Mouse (Mus musculus): ENCODE data around the gene Wdr78. TPM values are rescaled to one million over a fixed set of nuclear protein-coding genes. Genes with fewer than 3 reads are reported as not detected.

Wdr78 gene
- polyA plus RNA-seq, 1 experiment: 4.3 TPM

DNA sequence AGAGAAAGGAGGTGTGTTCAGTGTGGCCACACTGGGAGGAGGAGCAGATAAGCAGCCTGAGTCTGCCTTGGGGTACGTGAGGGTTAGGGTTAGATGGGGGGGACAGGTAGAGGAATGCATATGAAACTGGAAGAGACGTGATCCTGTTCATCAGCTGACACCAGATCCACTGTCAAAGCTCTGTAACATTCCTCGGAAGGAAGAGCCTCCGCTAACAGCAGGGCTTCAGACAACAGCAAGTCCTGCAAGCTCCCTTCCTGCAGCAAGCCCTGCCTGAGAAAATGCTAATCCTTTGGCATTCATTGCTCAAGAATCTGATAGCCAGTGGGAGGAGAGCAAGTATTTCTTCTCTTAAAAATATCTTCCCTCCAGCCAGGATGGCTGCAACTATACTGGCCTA, 100.9 kb downstream of the Wdr78 start:
- no peak for TF ChIP-seq POLR2A (IDR thresholded peaks at IDR 0.05; ENCODE audit: low read depth, low read length)
- TF ChIP-seq CTCF (IDR thresholded peaks at IDR 0.05; ENCODE audit: borderline replicate concordance, insufficient read depth, low read length): no peak
- Histone ChIP-seq H3K27ac (ENCODE audit: insufficient read depth, low read length) (no peak overlapping the region), H3K4me1 (ENCODE audit: control insufficient read depth, insufficient read depth, low read length) (no peaks in the 10 kb centered on the region), H3K4me3 (ENCODE audit: insufficient read depth, low read length) (no peak overlapping the region)

DNA sequence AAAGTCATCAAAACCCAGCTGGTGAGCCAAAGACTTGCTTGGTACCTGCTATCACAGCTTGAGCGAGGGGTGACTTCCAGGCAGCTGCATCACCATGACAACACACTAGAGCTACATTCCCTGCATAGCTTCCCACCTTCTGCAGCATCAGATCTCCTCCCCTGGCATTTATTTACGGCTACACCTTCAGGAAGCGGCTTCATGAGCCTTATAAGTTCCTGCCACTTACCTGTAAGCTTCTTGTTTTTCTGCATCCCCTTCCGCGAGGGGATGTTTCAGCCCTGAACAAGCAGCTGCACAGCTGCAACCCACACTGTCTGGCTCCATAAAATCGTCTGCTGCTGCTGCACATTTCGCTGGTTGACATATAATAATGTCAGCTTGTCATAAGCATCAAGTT, 102.5 kb downstream of the Wdr78 start:
- TF ChIP-seq CTCF (IDR thresholded peaks at IDR 0.05; ENCODE audit: borderline replicate concordance, insufficient read depth, low read length) (no peak), POLR2A (IDR thresholded peaks at IDR 0.05; ENCODE audit: low read depth, low read length) (no peak)
- no peaks in the 10 kb centered on the region for H3K4me1 ChIP-seq (ENCODE audit: control insufficient read depth, insufficient read depth, low read length)

DNA sequence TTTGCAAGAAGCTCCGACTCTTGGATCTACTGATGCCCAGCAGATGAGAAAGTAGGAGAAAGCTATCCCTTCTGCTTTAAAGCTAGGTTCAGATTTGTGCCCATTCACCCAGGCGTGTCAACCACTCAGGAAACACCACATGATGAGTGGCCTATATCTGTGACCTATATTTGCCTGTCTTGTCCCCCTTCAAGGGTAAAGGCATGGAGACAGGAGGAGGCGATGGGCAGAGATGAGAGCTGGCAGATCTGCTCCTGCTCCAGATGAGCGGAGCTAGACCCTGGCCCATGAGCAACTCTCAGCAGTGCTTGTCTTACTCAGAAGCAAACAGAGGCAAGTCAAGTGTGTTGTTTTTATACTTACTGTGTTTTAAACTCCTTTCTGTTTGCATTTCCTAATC, 103.6 kb downstream of the Wdr78 start:
- H3K4me1 ChIP-seq (ENCODE audit: control insufficient read depth, insufficient read depth, low read length): peaks cover 9% of the 10 kb centered on the region
- TF ChIP-seq CTCF (IDR thresholded peaks at IDR 0.05; ENCODE audit: borderline replicate concordance, insufficient read depth, low read length) (no peak), POLR2A (IDR thresholded peaks at IDR 0.05; ENCODE audit: low read depth, low read length) (no peak)
- no peak overlapping the region for H3K27ac ChIP-seq (ENCODE audit: insufficient read depth, low read length)
- no peak overlapping the region for H3K4me3 ChIP-seq (ENCODE audit: insufficient read depth, low read length)

More for the DNA sequence above, 102.5 kb downstream of the Wdr78 start:
- no peak overlapping the region for H3K4me3 ChIP-seq (ENCODE audit: insufficient read depth, low read length)
- H3K27ac ChIP-seq (ENCODE audit: insufficient read depth, low read length): no peak overlapping the region

DNA sequence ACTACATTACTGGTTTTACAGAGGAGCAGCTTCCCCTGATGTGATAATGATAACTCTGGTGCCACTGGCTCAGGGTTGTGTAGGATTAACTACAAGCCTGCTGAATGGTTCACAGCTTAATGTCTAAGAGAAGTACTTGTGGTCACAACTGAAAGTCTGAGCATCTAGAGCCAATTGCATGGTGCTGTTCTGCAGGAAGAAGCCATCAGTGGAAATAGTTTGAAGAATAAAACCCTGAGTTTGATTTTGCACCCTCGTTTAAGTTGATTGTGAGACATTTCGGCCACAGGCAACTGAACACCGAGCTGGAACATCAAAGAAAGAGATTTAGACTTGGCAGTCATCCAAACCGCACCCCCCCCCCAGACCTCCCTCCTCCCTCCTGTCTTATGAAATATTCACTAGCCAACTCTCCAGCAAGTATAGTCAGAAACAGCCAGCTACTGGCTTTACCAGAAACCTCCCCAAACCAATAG, 107.4 kb downstream of the Wdr78 start:
- TF ChIP-seq CTCF (IDR thresholded peaks at IDR 0.05; ENCODE audit: borderline replicate concordance, insufficient read depth, low read length): no peak
- no peak overlapping the region; the same call in 1 of the 2 replicates for H3K27ac ChIP-seq (ENCODE audit: insufficient read depth, low read length)
- peaks cover 12% of the 10 kb centered on the region for H3K4me1 ChIP-seq (ENCODE audit: control insufficient read depth, insufficient read depth, low read length)
- no peak overlapping the region for H3K4me3 ChIP-seq (ENCODE audit: insufficient read depth, low read length)

DNA sequence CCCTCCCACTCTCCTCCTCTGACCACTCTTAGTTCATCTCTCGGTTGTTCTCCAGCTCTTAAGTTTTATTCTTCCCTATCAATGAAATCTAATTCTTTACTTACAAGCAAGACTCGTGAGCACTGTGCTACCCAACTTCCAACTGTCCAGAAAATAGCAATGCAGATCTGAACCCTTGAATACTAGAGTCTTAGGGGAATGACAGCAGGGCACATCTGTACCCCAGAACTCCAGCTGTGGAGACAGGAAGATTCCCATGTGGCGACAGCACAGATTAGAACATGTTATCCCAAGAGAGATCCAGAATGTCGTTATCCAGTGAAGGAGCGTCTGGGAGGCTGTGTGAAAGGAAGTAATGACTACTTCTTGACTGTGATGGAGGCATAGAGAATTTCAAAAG, 108.1 kb downstream of the Wdr78 start:
- H3K27ac ChIP-seq (ENCODE audit: insufficient read depth, low read length): peak overlapping the region; percentile 87
- TF ChIP-seq CTCF (IDR thresholded peaks at IDR 0.05; ENCODE audit: borderline replicate concordance, insufficient read depth, low read length) (no peak), POLR2A (IDR thresholded peaks at IDR 0.05; ENCODE audit: low read depth, low read length) (no peak)

DNA sequence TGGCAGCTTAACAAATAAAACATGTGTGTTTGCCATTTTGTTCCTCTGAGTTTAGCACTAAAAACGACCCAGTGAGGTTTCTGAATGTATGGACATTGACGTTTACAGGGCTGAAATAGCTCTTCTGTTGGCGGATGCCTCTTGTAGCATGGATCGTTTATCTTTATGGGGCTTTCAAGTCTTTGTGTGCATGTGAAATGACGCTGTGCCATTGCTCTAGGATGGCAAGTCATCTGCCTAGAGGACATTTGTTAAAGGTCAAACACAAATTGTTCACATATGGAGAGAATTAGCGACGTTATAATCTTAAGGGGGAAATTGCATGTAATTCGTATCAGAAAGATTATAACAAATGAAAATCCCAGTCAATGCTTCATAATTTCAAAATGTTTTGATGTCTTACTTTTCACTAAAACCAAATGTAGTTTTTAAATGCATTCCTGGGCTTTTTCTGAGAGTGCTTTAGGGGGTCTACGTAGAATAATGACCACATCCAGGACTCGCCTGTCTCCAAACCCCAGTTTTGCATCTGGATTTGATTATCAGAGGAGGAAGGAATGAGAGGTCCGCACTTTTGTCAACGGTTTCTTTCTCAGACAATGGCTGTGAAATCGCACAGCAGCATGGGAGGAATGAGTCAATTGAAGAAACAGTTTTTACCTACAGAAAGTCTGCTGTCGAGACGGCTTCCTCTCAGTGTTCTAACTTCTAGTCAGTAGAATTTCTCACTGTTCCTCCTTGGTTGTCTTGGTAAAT, 109.0 kb downstream of the Wdr78 start:
- H3K27ac ChIP-seq (ENCODE audit: insufficient read depth, low read length): peak overlapping the region; percentile 87
- TF ChIP-seq CTCF (IDR thresholded peaks at IDR 0.05; ENCODE audit: borderline replicate concordance, insufficient read depth, low read length) (no peak), POLR2A (IDR thresholded peaks at IDR 0.05; ENCODE audit: low read depth, low read length) (no peak)
- peaks cover 12% of the 10 kb centered on the region for H3K4me1 ChIP-seq (ENCODE audit: control insufficient read depth, insufficient read depth, low read length)
- no peak overlapping the region for H3K4me3 ChIP-seq (ENCODE audit: insufficient read depth, low read length)

More for the DNA sequence above, 108.1 kb downstream of the Wdr78 start:
- no peak overlapping the region for H3K4me3 ChIP-seq (ENCODE audit: insufficient read depth, low read length)
- H3K4me1 ChIP-seq (ENCODE audit: control insufficient read depth, insufficient read depth, low read length): peaks cover 12% of the 10 kb centered on the region

DNA sequence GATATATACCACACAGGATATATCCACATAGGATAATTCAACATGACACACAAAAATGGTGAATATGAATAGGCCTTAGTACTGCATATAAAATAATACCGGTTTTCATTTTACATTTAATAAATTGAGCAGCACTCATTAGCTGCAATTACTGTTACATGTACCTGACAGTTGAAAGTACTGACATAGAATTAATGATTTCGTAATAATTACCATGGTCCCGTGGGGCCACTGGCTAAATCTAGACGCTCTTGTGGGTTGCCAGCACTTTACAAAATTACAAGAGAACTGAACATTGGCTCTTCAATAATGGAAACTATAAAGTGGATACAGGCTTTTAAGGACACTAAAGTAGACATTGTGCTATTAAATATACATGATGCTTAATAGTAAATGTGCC, 109.7 kb downstream of the Wdr78 start:
- Histone ChIP-seq H3K4me1 (ENCODE audit: control insufficient read depth, insufficient read depth, low read length) (peaks cover 12% of the 10 kb centered on the region), H3K27ac (ENCODE audit: insufficient read depth, low read length) (no peak overlapping the region), H3K4me3 (ENCODE audit: insufficient read depth, low read length) (no peak overlapping the region)
- TF ChIP-seq CTCF (IDR thresholded peaks at IDR 0.05; ENCODE audit: borderline replicate concordance, insufficient read depth, low read length): no peak
- no peak for TF ChIP-seq POLR2A (IDR thresholded peaks at IDR 0.05; ENCODE audit: low read depth, low read length)

DNA sequence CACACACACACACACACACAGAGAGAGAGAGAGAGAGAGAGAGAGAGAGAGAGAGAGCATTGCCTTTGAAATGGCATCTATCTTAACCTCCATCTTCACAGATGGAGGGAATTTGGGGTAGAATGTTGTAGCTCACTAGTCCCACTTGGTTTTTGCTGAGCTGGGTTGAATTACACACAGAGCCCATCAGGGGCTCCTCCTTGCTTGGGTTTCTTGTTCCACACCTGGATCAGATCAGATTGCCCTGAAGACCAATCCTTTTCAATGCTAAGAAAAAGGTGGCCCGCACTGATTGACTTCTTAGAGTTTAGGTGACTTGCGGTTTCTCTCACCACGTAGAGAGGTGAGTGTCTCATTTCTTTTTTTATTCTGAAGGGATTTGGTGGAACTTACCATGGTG, 122.7 kb downstream of the Wdr78 start:
- TF ChIP-seq POLR2A (IDR thresholded peaks at IDR 0.05; ENCODE audit: low read depth, low read length) (no peak), CTCF (IDR thresholded peaks at IDR 0.05; ENCODE audit: borderline replicate concordance, insufficient read depth, low read length) (no peak)
- no peak overlapping the region for H3K4me3 ChIP-seq (ENCODE audit: insufficient read depth, low read length)
- H3K4me1 ChIP-seq (ENCODE audit: control insufficient read depth, insufficient read depth, low read length): no peaks in the 10 kb centered on the region
- no peak overlapping the region for H3K27ac ChIP-seq (ENCODE audit: insufficient read depth, low read length)

DNA sequence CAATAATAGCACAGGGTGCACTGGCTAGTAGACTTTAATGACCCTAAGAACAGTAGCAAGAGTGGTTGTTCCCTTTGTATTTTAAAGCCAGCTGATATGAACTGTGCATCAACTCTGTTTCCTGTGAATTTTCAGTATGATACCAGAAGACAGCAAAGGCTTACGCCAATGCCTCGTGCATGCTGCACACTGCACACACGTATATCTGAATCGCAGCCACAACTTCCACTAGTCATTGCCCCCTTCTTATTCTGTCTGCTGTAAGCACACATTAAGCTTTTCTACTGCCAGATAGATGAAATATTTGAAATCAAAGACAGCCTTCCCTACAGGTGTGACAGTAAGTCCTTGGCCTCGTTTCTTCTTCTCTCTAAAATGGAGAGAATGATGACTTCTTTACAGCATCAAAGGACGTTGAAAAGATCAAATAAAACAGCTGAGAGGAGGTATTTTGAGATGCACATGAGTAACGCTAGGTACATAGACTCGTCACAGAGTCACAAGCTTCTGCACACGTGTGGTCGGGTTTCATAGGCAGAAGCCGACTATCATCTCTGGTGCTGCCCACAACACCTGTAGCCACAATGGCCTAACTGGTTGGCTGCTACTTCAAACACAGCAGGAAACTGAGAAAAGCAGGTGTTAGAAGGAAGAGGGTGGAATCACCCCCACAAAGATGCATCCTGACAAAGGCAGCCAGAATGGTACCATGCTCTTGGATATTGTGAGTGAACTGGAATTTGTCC, 123.6 kb downstream of the Wdr78 start:
- no peak for TF ChIP-seq CTCF (IDR thresholded peaks at IDR 0.05; ENCODE audit: borderline replicate concordance, insufficient read depth, low read length)
- no peak for TF ChIP-seq POLR2A (IDR thresholded peaks at IDR 0.05; ENCODE audit: low read depth, low read length)
- H3K4me3 ChIP-seq (ENCODE audit: insufficient read depth, low read length): no peak overlapping the region
- H3K4me1 ChIP-seq (ENCODE audit: control insufficient read depth, insufficient read depth, low read length): no peaks in the 10 kb centered on the region
- H3K27ac ChIP-seq (ENCODE audit: insufficient read depth, low read length): no peak overlapping the region

DNA sequence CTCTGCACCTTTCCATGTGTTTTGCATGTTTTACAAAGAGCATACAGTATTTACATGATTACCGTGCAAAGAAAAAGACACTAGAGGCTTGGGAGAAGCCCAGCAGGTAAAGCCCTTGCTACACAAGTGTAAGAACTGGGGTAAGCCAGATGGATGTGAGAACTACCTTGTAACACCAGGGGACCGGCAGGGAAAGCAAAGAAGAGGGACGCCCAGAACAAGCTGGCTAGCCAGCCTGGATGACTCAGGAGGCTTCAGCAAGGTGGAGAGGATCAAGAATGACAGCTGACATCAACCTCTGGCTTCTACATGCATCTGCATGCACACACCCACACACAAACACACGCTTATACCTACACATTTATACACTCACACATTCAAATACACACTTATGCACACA, 124.3 kb downstream of the Wdr78 start:
- TF ChIP-seq POLR2A (IDR thresholded peaks at IDR 0.05; ENCODE audit: low read depth, low read length): no peak
- TF ChIP-seq CTCF (IDR thresholded peaks at IDR 0.05; ENCODE audit: borderline replicate concordance, insufficient read depth, low read length): no peak
- no peak overlapping the region for H3K27ac ChIP-seq (ENCODE audit: insufficient read depth, low read length)
- no peak overlapping the region for H3K4me3 ChIP-seq (ENCODE audit: insufficient read depth, low read length)
- H3K4me1 ChIP-seq (ENCODE audit: control insufficient read depth, insufficient read depth, low read length): no peaks in the 10 kb centered on the region
